Mouse (Mus musculus) liver, postnatal 0 days (tissue): ENCODE results near the gene Tmem53. TPM values are rescaled to one million over a fixed set of nuclear protein-coding genes. Genes with fewer than 3 reads are reported as not detected.

ENCODE experiments used
- ATAC-seq: fragments of 200-750 bp; cut with Nextera tagmentation; 2 replicates; pipeline ENCODE4 v1.8.0; 2017; ENCODE audit warnings: mild to moderate bottlenecking, moderate library complexity
- DNase-seq: peaks from one replicate; pipeline ENCODE4 v3.0.0-alpha.2; 2016
- H3K27ac ChIP-seq: fragments of 300-500 bp; sonication (generic); 2 replicates; pipeline ENCODE4 v1.5.1; 2014; ENCODE audit warnings: antibody characterized with exemption, moderate library complexity, mild to moderate bottlenecking, low read depth
- H3K27me3 ChIP-seq: fragments of 300-500 bp; sonication (generic); 2 replicates; pipeline ENCODE4 v1.6.1; 2014; ENCODE audit warnings: low read length, control low read depth, mixed read lengths; ENCODE audit not compliant: insufficient read depth
- H3K36me3 ChIP-seq: fragments of 300-500 bp; sonication (generic); replicated peaks from 2 replicates; pipeline ENCODE4 v1.6.1; 2014; ENCODE audit warnings: mild to moderate bottlenecking, control low read depth, low read length, moderate library complexity, mixed read lengths; ENCODE audit not compliant: insufficient read depth
- H3K4me1 ChIP-seq: fragments of 300-500 bp; sonication (generic); 2 replicates; pipeline ENCODE4 v1.6.1; 2014; ENCODE audit warnings: antibody characterized with exemption, mild to moderate bottlenecking, control low read depth; ENCODE audit not compliant: insufficient read depth
- H3K4me2 ChIP-seq: fragments of 300-500 bp; sonication (generic); 2 replicates; pipeline ENCODE4 v1.6.1; 2014; ENCODE audit warnings: low read depth, mild to moderate bottlenecking, low read length, moderate library complexity, mixed read lengths
- H3K4me3 ChIP-seq: fragments of 300-500 bp; sonication (generic); 2 replicates; pipeline ENCODE4 v1.5.1; 2014; ENCODE audit warnings: low read depth, low read length
- H3K9ac ChIP-seq: fragments of 300-500 bp; sonication (generic); replicated peaks from 2 replicates; pipeline ENCODE4 v1.6.1; 2014; ENCODE audit warnings: mild to moderate bottlenecking, moderate library complexity
- H3K9me3 ChIP-seq: fragments of 300-500 bp; sonication (generic); 2 replicates; pipeline ENCODE4 v1.6.1; 2016; ENCODE audit warnings: mild to moderate bottlenecking, control low read depth, low read length, mixed read lengths
- CTCF ChIP-seq: sonication (generic); IDR thresholded peaks from 2 replicates; pipeline ENCODE4 v1.5.1; 2016; ENCODE audit warnings: antibody characterized with exemption, low read depth
- EP300 ChIP-seq: IDR thresholded peaks from 2 replicates; pipeline ENCODE4 v1.6.1; 2016; ENCODE audit warnings: antibody characterized with exemption, low read depth, mild to moderate bottlenecking
- WGBS: fragments of 180-500 bp; shearing (Covaris S2); extraction: QIAGEN DNeasy Blood & Tissue Kit; methylation state at CpG from one replicate; pipeline ENCODE4 v1.1.7; 2014; ENCODE audit not compliant: insufficient replicate concordance; 5-methylcytosine and 5-hydroxymethylcytosine counted together
- polyA plus RNA-seq: library from polyadenylated mRNA; unstranded; fragments of >200 nt; fragmentation: Nextera tagmentation; extraction: Ambion mirVana; gene quantifications from 2 replicates; pipeline ENCODE4 v1.2.1, GENCODE M21; 2015

Tmem53 gene
- 48.6 and 57.1 TPM in 2 replicates for polyA plus RNA-seq

GRCm38 (mm10) chr4:117251801-117252316, at the start of gene Tmem53, which contains the start of gene Armh1:
Tmem53 (plus strand) TSS chr4:117251951.
Armh1 (minus strand) TSS chr4:117252125.
- Histone ChIP-seq H3K27me3 (no peaks in the 10 kb centered on the region), H3K4me2 (peak within 1 kb of the TSS; percentile 73), H3K36me3 (no peaks in the 10 kb centered on the region), H3K4me1 (peaks cover 31% of the 10 kb centered on the region), H3K9me3 (no peaks in the 10 kb centered on the region), H3K27ac (peak within 1 kb of the TSS; percentile 76), H3K9ac (peak within 1 kb of the TSS; percentile 53), H3K4me3 (peak within 1 kb of the TSS; percentile 53)
- WGBS, result under 1% methylated on average over 43 of the region's 43 CpGs
- DNase-seq, result peak; percentile 96
- peak; percentile 99 for ATAC-seq
- TF ChIP-seq EP300 (no peak), CTCF (no peak)

GRCm38 (mm10) chr4:117202046-117202991, 49.4 kb upstream of the Tmem53 start:
- ATAC-seq, result peak; percentile 93
- no peaks in the 10 kb centered on the region; the same call in 1 of the 2 replicates for H3K4me1 ChIP-seq
- no peaks in the 10 kb centered on the region for H3K27me3 ChIP-seq
- H3K4me2 ChIP-seq, result peak overlapping the region; percentile 64
- H3K9ac ChIP-seq, result peak overlapping the region; percentile 55
- H3K9me3 ChIP-seq, result no peaks in the 10 kb centered on the region
- TF ChIP-seq CTCF (peak; percentile 77), EP300 (peak; percentile 39; the same call in 1 of the 2 replicates)
- H3K27ac ChIP-seq, result peak overlapping the region; percentile 57; the same call in 1 of the 2 replicates
- peak; percentile 28 for DNase-seq
- 1% methylated on average over 25 of the region's 25 CpGs for WGBS
- H3K4me3 ChIP-seq, result peak overlapping the region; percentile 29
- no peaks in the 10 kb centered on the region for H3K36me3 ChIP-seq

GRCm38 (mm10) chr4:117202992-117203354, 48.8 kb upstream of the Tmem53 start:
- Histone ChIP-seq H3K27ac (peak overlapping the region; percentile 57; the same call in 1 of the 2 replicates), H3K9ac (peak overlapping the region; percentile 55; the same call in 1 of the 2 replicates), H3K4me2 (peak overlapping the region; percentile 64; the same call in 1 of the 2 replicates), H3K4me3 (no peak overlapping the region), H3K9me3 (no peaks in the 10 kb centered on the region), H3K4me1 (no peaks in the 10 kb centered on the region; the same call in 1 of the 2 replicates), H3K36me3 (no peaks in the 10 kb centered on the region), H3K27me3 (no peaks in the 10 kb centered on the region)
- TF ChIP-seq CTCF (no peak), EP300 (no peak)
- no peak; the same call in 1 of the 2 replicates for ATAC-seq
- DNase-seq, result no peak
- 48% methylated on average over 4 of the region's 4 CpGs for WGBS

- ATAC-seq, result no peak
- no peak overlapping the region for H3K4me3 ChIP-seq
- no peaks in the 10 kb centered on the region for H3K27me3 ChIP-seq
- DNase-seq, result no peak
- H3K27ac ChIP-seq, result no peak overlapping the region
- H3K4me2 ChIP-seq, result no peak overlapping the region
- no peak overlapping the region for H3K9ac ChIP-seq
- H3K36me3 ChIP-seq, result no peaks in the 10 kb centered on the region
- peaks cover 13% of the 10 kb centered on the region for H3K4me1 ChIP-seq
- WGBS, result 77% methylated on average over 6 of the region's 6 CpGs
- no peaks in the 10 kb centered on the region for H3K9me3 ChIP-seq
- no peak for TF ChIP-seq EP300
- no peak for TF ChIP-seq CTCF
Observed at GRCm38 (mm10) chr4:117209592-117209991, 42.2 kb upstream of the Tmem53 start.

- Histone ChIP-seq H3K9me3 (no peaks in the 10 kb centered on the region), H3K27me3 (no peaks in the 10 kb centered on the region), H3K4me1 (peaks cover 13% of the 10 kb centered on the region), H3K27ac (no peak overlapping the region), H3K36me3 (no peaks in the 10 kb centered on the region), H3K4me2 (peak overlapping the region; percentile 19; the same call in 1 of the 2 replicates), H3K4me3 (no peak overlapping the region), H3K9ac (0 out of 2 replicates have a peak overlapping the region, but pooled peaks have one; percentile 31)
- 7% methylated on average over 20 of the region's 20 CpGs for WGBS
- peak; percentile 89 for DNase-seq
- ATAC-seq, result peak; percentile 87
- TF ChIP-seq CTCF (peak; percentile 84), EP300 (no peak)
Observed at GRCm38 (mm10) chr4:117210147-117211074, 41.3 kb upstream of the Tmem53 start.
